Mouse (Mus musculus) neural tube, embryonic 11.5 days (tissue): ENCODE data around the gene Ntng1. TPM values are rescaled to one million over a fixed set of nuclear protein-coding genes. Genes with fewer than 3 reads are reported as not detected.
A peak's percentile ranks its signal among the peaks of the same experiment; 100 is the strongest.

Experiments
- ATAC-seq: fragments of 200-750 bp; cut with Nextera tagmentation; 2 replicates; pipeline ENCODE4 v1.8.0; 2017; ENCODE audit warnings: moderate number of reproducible peaks, mild to moderate bottlenecking, moderate TSS enrichment, moderate library complexity; ENCODE audit not compliant: insufficient read depth, low FRiP score, low TSS enrichment
- DNase-seq: peaks from one replicate; pipeline ENCODE4 v3.0.0-alpha.2; 2015; ENCODE audit warnings: low spot score
- H3K27ac ChIP-seq: fragments of 300-500 bp; sonication (generic); 2 replicates; pipeline ENCODE4 v1.5.1; 2014; ENCODE audit warnings: low read depth, mild to moderate bottlenecking, low read length
- H3K27me3 ChIP-seq: fragments of 300-500 bp; sonication (generic); 2 replicates; pipeline ENCODE4 v1.6.1; 2014; ENCODE audit warnings: mild to moderate bottlenecking, low read length, mixed read lengths; ENCODE audit not compliant: control insufficient read depth, insufficient read depth
- H3K36me3 ChIP-seq: fragments of 300-500 bp; sonication (generic); 2 replicates; pipeline ENCODE4 v1.6.1; 2014; ENCODE audit warnings: mild to moderate bottlenecking, low read length, moderate library complexity, mixed read lengths; ENCODE audit not compliant: control insufficient read depth, insufficient read depth
- H3K4me1 ChIP-seq: fragments of 300-500 bp; sonication (generic); 2 replicates; pipeline ENCODE4 v1.6.1; 2014; ENCODE audit warnings: low read length, mixed read lengths; ENCODE audit not compliant: control insufficient read depth, insufficient read depth
- H3K4me2 ChIP-seq: fragments of 300-500 bp; sonication (generic); 2 replicates; pipeline ENCODE4 v1.6.1; 2014; ENCODE audit warnings: low read depth, mild to moderate bottlenecking, moderate library complexity
- H3K4me3 ChIP-seq: fragments of 300-500 bp; sonication (generic); 2 replicates; pipeline ENCODE4 v1.5.1; 2014; ENCODE audit warnings: low read depth, low read length
- H3K9ac ChIP-seq: fragments of 300-500 bp; sonication (generic); 2 replicates; pipeline ENCODE4 v1.6.1; 2014; ENCODE audit warnings: mild to moderate bottlenecking, low read length
- H3K9me3 ChIP-seq: fragments of 300-500 bp; sonication (generic); 2 replicates; pipeline ENCODE4 v1.6.1; 2016; ENCODE audit warnings: low read length; ENCODE audit not compliant: control insufficient read depth
- WGBS: fragments of 180-500 bp; shearing (Covaris S2); extraction: QIAGEN DNeasy Blood & Tissue Kit; methylation state at CpG from one replicate; pipeline ENCODE4 v1.1.7; 2014; 5-methylcytosine and 5-hydroxymethylcytosine counted together
- polyA plus RNA-seq: library from polyadenylated mRNA; unstranded; fragments of >200 nt; fragmentation: Nextera tagmentation; extraction: Ambion mirVana; gene quantifications from 2 replicates; pipeline ENCODE4 v1.2.1, GENCODE M21; 2014

Ntng1 gene
- 6.9 and 7.5 TPM in 2 replicates for polyA plus RNA-seq

- peak within 1 kb of the TSS; percentile 64 for H3K4me3 ChIP-seq
- no peaks in the 10 kb centered on the region for H3K9me3 ChIP-seq
- H3K36me3 ChIP-seq: no peaks in the 10 kb centered on the region
- no peaks in the 10 kb centered on the region for H3K27me3 ChIP-seq
- ATAC-seq (peak; percentile 45), DNase-seq (peak; percentile 62)
- H3K4me2 ChIP-seq: peak within 1 kb of the TSS; percentile 99
- WGBS: under 1% methylated on average over 52 of the region's 52 CpGs
- H3K4me1 ChIP-seq: peaks cover 2% of the 10 kb centered on the region; the same call in 1 of the 2 replicates
- peak within 1 kb of the TSS; percentile 59 for H3K9ac ChIP-seq
- H3K27ac ChIP-seq: no peak within 1 kb of the TSS
Observed at GRCm38 (mm10) chr3:110143206-110144061, at the start of gene Ntng1. Gene Ntng1 (minus strand): TSS chr3:110144011.

GRCm38 (mm10) chr3:110187401-110187948, 43.7 kb upstream of the Ntng1 start:
- no peak for ATAC-seq

GRCm38 (mm10) chr3:110149089-110149488, 5.3 kb upstream of the Ntng1 start:
- 81% methylated on average over 7 of the region's 7 CpGs for WGBS
- H3K9ac ChIP-seq: no peak overlapping the region
- H3K4me1 ChIP-seq: no peaks in the 10 kb centered on the region
- no peak overlapping the region for H3K27ac ChIP-seq
- H3K36me3 ChIP-seq: no peaks in the 10 kb centered on the region
- ATAC-seq: no peak
- H3K9me3 ChIP-seq: no peaks in the 10 kb centered on the region
- H3K27me3 ChIP-seq: no peaks in the 10 kb centered on the region
- no peak for DNase-seq
- H3K4me3 ChIP-seq: no peak overlapping the region
- H3K4me2 ChIP-seq: no peak overlapping the region

More at GRCm38 (mm10) chr3:110187401-110187948, 43.7 kb upstream of the Ntng1 start:
- WGBS: 87% methylated on average over 5 of the region's 5 CpGs
- H3K36me3 ChIP-seq: no peaks in the 10 kb centered on the region
- H3K4me2 ChIP-seq: no peak overlapping the region
- DNase-seq: no peak
- H3K9ac ChIP-seq: no peak overlapping the region
- H3K9me3 ChIP-seq: no peaks in the 10 kb centered on the region
- no peak overlapping the region for H3K27ac ChIP-seq
- H3K4me1 ChIP-seq: no peaks in the 10 kb centered on the region
- H3K27me3 ChIP-seq: no peaks in the 10 kb centered on the region
- H3K4me3 ChIP-seq: no peak overlapping the region

- H3K4me3 ChIP-seq: no peak overlapping the region
- H3K4me1 ChIP-seq: peaks cover 2% of the 10 kb centered on the region; the same call in 1 of the 2 replicates
- H3K9me3 ChIP-seq: no peaks in the 10 kb centered on the region
- H3K9ac ChIP-seq: no peak overlapping the region
- H3K4me2 ChIP-seq: peak overlapping the region; percentile 99; the same call in 1 of the 2 replicates
- ATAC-seq: no peak
- 41% methylated on average over 6 of the region's 6 CpGs for WGBS
- H3K36me3 ChIP-seq: no peaks in the 10 kb centered on the region
- no peak for DNase-seq
- H3K27ac ChIP-seq: no peak overlapping the region
- no peaks in the 10 kb centered on the region for H3K27me3 ChIP-seq
Observed at GRCm38 (mm10) chr3:110144301-110145055, 667 bp upstream of the Ntng1 start.

- H3K27me3 ChIP-seq: no peaks in the 10 kb centered on the region
- peaks cover 2% of the 10 kb centered on the region; the same call in 1 of the 2 replicates for H3K4me1 ChIP-seq
- H3K9ac ChIP-seq: peak overlapping the region; percentile 58
- ATAC-seq (peak; percentile 56), DNase-seq (peak; percentile 50)
- H3K36me3 ChIP-seq: no peaks in the 10 kb centered on the region
- no peaks in the 10 kb centered on the region for H3K9me3 ChIP-seq
- H3K4me3 ChIP-seq: peak overlapping the region; percentile 64
- peak overlapping the region; percentile 99 for H3K4me2 ChIP-seq
- under 1% methylated on average over 62 of the region's 77 CpGs for WGBS
- no peak overlapping the region for H3K27ac ChIP-seq
Observed at GRCm38 (mm10) chr3:110142314-110143205, 1.3 kb downstream of the Ntng1 start.

- Histone ChIP-seq H3K36me3 (no peaks in the 10 kb centered on the region), H3K4me2 (peak overlapping the region; percentile 99), H3K27ac (no peak overlapping the region), H3K9ac (peak overlapping the region; percentile 58), H3K9me3 (no peaks in the 10 kb centered on the region), H3K27me3 (no peaks in the 10 kb centered on the region), H3K4me3 (peak overlapping the region; percentile 64), H3K4me1 (peaks cover 2% of the 10 kb centered on the region; the same call in 1 of the 2 replicates)
- ATAC-seq: no peak
- 3% methylated on average over 13 of the region's 13 CpGs for WGBS
- DNase-seq: peak; percentile 61
Observed at GRCm38 (mm10) chr3:110141351-110142302, 2.2 kb downstream of the Ntng1 start.

GRCm38 (mm10) chr3:110136115-110136514, 7.7 kb downstream of the Ntng1 start:
- H3K27me3 ChIP-seq: no peaks in the 10 kb centered on the region
- WGBS: 16% methylated on average over 1 of the region's 1 CpGs

More at GRCm38 (mm10) chr3:110136115-110136514, 7.7 kb downstream of the Ntng1 start:
- no peaks in the 10 kb centered on the region for H3K36me3 ChIP-seq
- no peak overlapping the region for H3K4me3 ChIP-seq
- DNase-seq (no peak), ATAC-seq (no peak)
- no peak overlapping the region for H3K9ac ChIP-seq
- no peaks in the 10 kb centered on the region for H3K9me3 ChIP-seq
- H3K4me1 ChIP-seq: no peaks in the 10 kb centered on the region
- H3K27ac ChIP-seq: no peak overlapping the region
- no peak overlapping the region for H3K4me2 ChIP-seq
